Mouse (Mus musculus) stomach, postnatal 0 days (tissue): ENCODE data around the gene Cdc7. TPM values are rescaled to one million over a fixed set of nuclear protein-coding genes. Genes with fewer than 3 reads are reported as not detected.
A peak's percentile ranks its signal among the peaks of the same experiment; 100 is the strongest.

Experiments
- ATAC-seq: fragments of 200-750 bp; cut with Nextera tagmentation; 2 replicates; pipeline ENCODE4 v1.8.0; 2017; ENCODE audit not compliant: low FRiP score, low TSS enrichment
- DNase-seq: peaks from one replicate; pipeline ENCODE4 v3.0.0-alpha.2; 2016; ENCODE audit warnings: low spot score
- H3K27ac ChIP-seq: fragments of 300-500 bp; sonication (generic); replicated peaks from 2 replicates; pipeline ENCODE4 v1.5.1; 2014; ENCODE audit warnings: mild to moderate bottlenecking, control low read depth
- H3K27me3 ChIP-seq: fragments of 300-500 bp; sonication (generic); 2 replicates; pipeline ENCODE4 v1.6.1; 2014; ENCODE audit warnings: low read length; ENCODE audit not compliant: control insufficient read depth, insufficient read depth
- H3K36me3 ChIP-seq: fragments of 300-500 bp; sonication (generic); 2 replicates; pipeline ENCODE4 v1.6.1; 2014; ENCODE audit warnings: low read length, mixed read lengths; ENCODE audit not compliant: control insufficient read depth, insufficient read depth
- H3K4me1 ChIP-seq: fragments of 300-500 bp; sonication (generic); replicated peaks from 2 replicates; pipeline ENCODE4 v1.6.1; 2014; ENCODE audit warnings: antibody characterized with exemption; ENCODE audit not compliant: control insufficient read depth, insufficient read depth
- H3K4me2 ChIP-seq: fragments of 300-500 bp; sonication (generic); replicated peaks from 2 replicates; pipeline ENCODE4 v1.6.1; 2014; ENCODE audit warnings: low read depth, mild to moderate bottlenecking, control low read depth, moderate library complexity
- H3K4me3 ChIP-seq: fragments of 300-500 bp; sonication (generic); 2 replicates; pipeline ENCODE4 v1.5.1; 2014; ENCODE audit warnings: low read depth, low read length, control low read depth
- H3K9ac ChIP-seq: fragments of 300-500 bp; sonication (generic); 2 replicates; pipeline ENCODE4 v1.6.1; 2014; ENCODE audit warnings: mild to moderate bottlenecking, low read length, control low read depth, mixed read lengths
- H3K9me3 ChIP-seq: fragments of 300-500 bp; sonication (generic); 2 replicates; pipeline ENCODE4 v1.6.1; 2016; ENCODE audit warnings: low read length; ENCODE audit not compliant: control insufficient read depth
- CTCF ChIP-seq: IDR thresholded peaks from 2 replicates; pipeline ENCODE4 v1.5.1; 2016; ENCODE audit warnings: antibody characterized with exemption, low read depth, mild to moderate bottlenecking, moderate library complexity
- EP300 ChIP-seq: optimal IDR thresholded peaks from 2 replicates; pipeline ENCODE3; 2016; ENCODE audit warnings: antibody characterized with exemption
- WGBS: fragments of 180-500 bp; shearing (Covaris S2); extraction: QIAGEN DNeasy Blood & Tissue Kit; methylation state at CpG from one replicate; pipeline ENCODE4 v1.1.7; 2014; 5-methylcytosine and 5-hydroxymethylcytosine counted together
- polyA plus RNA-seq: library from polyadenylated mRNA; unstranded; fragments of >200 nt; fragmentation: Nextera tagmentation; extraction: Ambion mirVana; gene quantifications from 2 replicates; pipeline ENCODE4 v1.2.1, GENCODE M21; 2015

The Cdc7 gene
- polyA plus RNA-seq: 7.4 and 8.0 TPM in 2 replicates

- no peak for TF ChIP-seq CTCF
- no peak for TF ChIP-seq EP300
- H3K9ac ChIP-seq: peak within 1 kb of the TSS; percentile 70
- peak; percentile 90 for ATAC-seq
- peak within 1 kb of the TSS; percentile 46; the same call in 1 of the 2 replicates for H3K27ac ChIP-seq
- peak; percentile 90 for DNase-seq
- peak within 1 kb of the TSS; percentile 62 for H3K4me3 ChIP-seq
- peaks cover 5% of the 10 kb centered on the region; the same call in 1 of the 2 replicates for H3K9me3 ChIP-seq
- 0 out of 2 replicates have a peak, but pooled peaks cover 2% of the 10 kb centered on the region for H3K4me1 ChIP-seq
- H3K27me3 ChIP-seq: no peaks in the 10 kb centered on the region
- H3K36me3 ChIP-seq: no peaks in the 10 kb centered on the region
- WGBS: 5% methylated on average over 51 of the region's 54 CpGs
- peak within 1 kb of the TSS; percentile 99 for H3K4me2 ChIP-seq
Measured at GRCm38 (mm10) chr5:106963584-106964512, at the start of gene Cdc7. Gene Cdc7 (plus strand): TSS chr5:106964322.

- ATAC-seq (no peak), DNase-seq (no peak)
- Histone ChIP-seq H3K4me2 (no peak overlapping the region), H3K4me1 (no peaks in the 10 kb centered on the region), H3K4me3 (no peak overlapping the region), H3K27me3 (no peaks in the 10 kb centered on the region), H3K36me3 (no peaks in the 10 kb centered on the region), H3K9me3 (no peaks in the 10 kb centered on the region), H3K27ac (no peak overlapping the region), H3K9ac (no peak overlapping the region)
- TF ChIP-seq EP300: no peak
- TF ChIP-seq CTCF: no peak
Measured at GRCm38 (mm10) chr5:106919315-106919714, 44.8 kb upstream of the Cdc7 start.

GRCm38 (mm10) chr5:106925488-106926368 is 38.4 kb upstream of the Cdc7 start, which contains the start of gene Hfm1:
Gene Hfm1 (minus strand): TSS chr5:106926321.
- peak within 1 kb of the TSS; percentile 55 for H3K9ac ChIP-seq
- ATAC-seq: peak; percentile 84
- H3K4me1 ChIP-seq: peaks cover 2% of the 10 kb centered on the region; the same call in 1 of the 2 replicates
- WGBS: 2% methylated on average over 41 of the region's 76 CpGs
- H3K27me3 ChIP-seq: no peaks in the 10 kb centered on the region
- TF ChIP-seq EP300: no peak
- TF ChIP-seq CTCF: no peak
- no peak within 1 kb of the TSS for H3K27ac ChIP-seq
- peak within 1 kb of the TSS; percentile 46 for H3K4me3 ChIP-seq
- H3K4me2 ChIP-seq: peak within 1 kb of the TSS; percentile 81
- peak; percentile 61 for DNase-seq
- no peaks in the 10 kb centered on the region for H3K36me3 ChIP-seq
- H3K9me3 ChIP-seq: no peaks in the 10 kb centered on the region

- H3K9me3 ChIP-seq: no peaks in the 10 kb centered on the region
- H3K27me3 ChIP-seq: no peaks in the 10 kb centered on the region
- no peak for DNase-seq
- H3K27ac ChIP-seq: no peak overlapping the region
- H3K4me3 ChIP-seq: peak overlapping the region; percentile 46
- no peaks in the 10 kb centered on the region for H3K36me3 ChIP-seq
- peaks cover 2% of the 10 kb centered on the region; the same call in 1 of the 2 replicates for H3K4me1 ChIP-seq
- ATAC-seq: no peak
- WGBS: 36% methylated on average over 4 of the region's 4 CpGs
- TF ChIP-seq CTCF (no peak), EP300 (no peak)
- H3K4me2 ChIP-seq: peak overlapping the region; percentile 81
- H3K9ac ChIP-seq: peak overlapping the region; percentile 55
Measured at GRCm38 (mm10) chr5:106926369-106926686, 37.8 kb upstream of the Cdc7 start.

- Histone ChIP-seq H3K36me3 (no peaks in the 10 kb centered on the region), H3K9me3 (no peaks in the 10 kb centered on the region), H3K9ac (no peak overlapping the region), H3K4me3 (no peak overlapping the region), H3K4me2 (no peak overlapping the region), H3K4me1 (peaks cover 2% of the 10 kb centered on the region; the same call in 1 of the 2 replicates), H3K27me3 (no peaks in the 10 kb centered on the region), H3K27ac (no peak overlapping the region)
- WGBS: 72% methylated on average over 4 of the region's 4 CpGs
- no peak for DNase-seq
- ATAC-seq: no peak
- TF ChIP-seq CTCF (no peak), EP300 (no peak)
Measured at GRCm38 (mm10) chr5:106927996-106928395, 36.1 kb upstream of the Cdc7 start.
